Mouse (Mus musculus): ENCODE data around the gene Ackr4.

- no peak for TF ChIP-seq CTCF (IDR thresholded peaks at IDR 0.05 in 2 of 3, conservative IDR thresholded peaks at IDR 0.05 in 1 of 3; ENCODE audit: control insufficient read depth in 1 of 3, insufficient read depth in 1 of 3, low read depth in 2 of 3, low read length in 3 of 3, poor library complexity in 1 of 3, severe bottlenecking in 1 of 3)
- TF ChIP-seq NRF1 (IDR thresholded peaks at IDR 0.05; ENCODE audit: insufficient read depth, low read depth, low read length, poor library complexity, severe bottlenecking) = no peak
- no peak for TF ChIP-seq UBTF (IDR thresholded peaks at IDR 0.05; ENCODE audit: borderline replicate concordance, insufficient read depth, low read depth, low read length)
- TF ChIP-seq POLR2A (IDR thresholded peaks at IDR 0.05; ENCODE audit: control insufficient read depth in 1 of 2, insufficient read depth in 1 of 2, low read depth in 1 of 2, low read length in 2 of 2, poor library complexity in 1 of 2) = no peak
- TF ChIP-seq RAD21 (IDR thresholded peaks at IDR 0.05; ENCODE audit: low read depth, low read length) = no peak
- TF ChIP-seq MAZ (IDR thresholded peaks at IDR 0.05; ENCODE audit: low read depth, low read length) = no peak
- no peak for TF ChIP-seq CHD1 (IDR thresholded peaks at IDR 0.05; ENCODE audit: low read depth, low read length)
- TF ChIP-seq SMC3 (IDR thresholded peaks at IDR 0.05; ENCODE audit: low read depth, low read length) = no peak
- no peak for TF ChIP-seq MYC (IDR thresholded peaks at IDR 0.05; ENCODE audit: low read depth, low read length)
- no peak for TF ChIP-seq TCF12 (IDR thresholded peaks at IDR 0.05; ENCODE audit: low read depth, low read length)
- no peak for TF ChIP-seq HCFC1 (IDR thresholded peaks at IDR 0.05; ENCODE audit: low read depth, low read length)
- TF ChIP-seq EP300 (IDR thresholded peaks at IDR 0.05; ENCODE audit: low read depth in 1 of 2, low read length in 2 of 2) = no peak
- no peak for TF ChIP-seq ZMIZ1 (IDR thresholded peaks at IDR 0.05; ENCODE audit: low read depth, low read length)
- no peak for TF ChIP-seq ETS1 (IDR thresholded peaks at IDR 0.05; ENCODE audit: low read depth, low read length)
These were observed 21.7 kb downstream of the Ackr4 start for GRCm38 (mm10) chr9:104104986-104105385.
